Mouse (Mus musculus): ENCODE data around the gene Pja2. TPM values are rescaled to one million over a fixed set of nuclear protein-coding genes. Genes with fewer than 3 reads are reported as not detected.
A peak's percentile ranks its signal among the peaks of the same experiment; 100 is the strongest.

Pja2 gene
- polyA plus RNA-seq (2012; rRNA removed) (5.5 and 7.0 TPM in 2 replicates), polyA plus RNA-seq (2014; fragmentation: Nextera tagmentation; extraction: Ambion mirVana) (13.6 and 16.4 TPM in 2 replicates)

DNA sequence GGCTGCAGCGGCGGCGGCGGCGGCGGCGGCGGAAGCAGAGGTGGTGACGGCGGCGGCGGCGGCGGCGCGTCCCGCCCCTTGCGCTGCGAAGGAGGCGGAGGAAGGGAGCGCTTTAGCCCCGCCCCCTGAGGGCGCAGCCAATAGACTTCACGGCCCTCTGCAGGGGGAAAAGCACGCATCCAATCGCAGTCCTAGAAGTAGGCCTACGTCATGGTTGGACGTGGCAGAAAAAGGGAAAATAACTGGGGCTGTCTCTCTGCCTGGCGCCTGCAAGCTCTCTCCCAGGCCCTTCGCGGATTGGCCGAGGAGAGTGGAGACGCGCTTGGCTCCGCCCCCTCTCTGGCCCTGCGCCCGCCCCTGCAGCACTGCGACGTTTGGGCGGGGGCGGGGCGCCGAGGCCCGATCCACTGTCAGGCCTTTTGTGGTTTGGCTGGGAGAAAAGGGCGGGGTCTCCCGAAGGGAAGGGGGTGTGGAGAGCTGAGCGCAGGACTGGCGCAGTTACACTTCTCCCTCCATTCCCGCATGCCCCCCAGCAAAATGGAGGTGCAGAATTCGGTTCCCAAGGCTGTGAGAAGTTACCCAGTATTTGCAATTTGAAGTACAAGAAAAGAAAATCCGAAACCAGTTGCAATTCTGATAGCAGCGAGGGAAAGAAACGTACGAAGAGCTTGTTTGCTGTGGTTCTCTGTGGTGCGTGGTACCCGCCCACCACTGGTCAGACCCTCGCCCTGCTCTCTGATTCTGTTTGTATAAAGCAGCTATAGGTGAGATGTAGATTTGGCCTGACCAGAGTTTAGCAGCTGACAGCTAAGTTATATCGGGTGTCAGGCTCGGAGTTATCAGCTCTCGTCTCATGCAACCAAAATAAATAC lies at the start of gene Pja2:
TSS of gene Pja2 (minus strand) at position 19 of the 872 bp plus-strand sequence.
- H3K27ac ChIP-seq = peak within 1 kb of the TSS; percentile 73
- peak within 1 kb of the TSS; percentile 97 for H3K4me2 ChIP-seq (ENCODE audit: low read depth)
- TF ChIP-seq CTCF (IDR thresholded peaks at IDR 0.05; ENCODE audit: low read depth) (no peak), EP300 (IDR thresholded peaks at IDR 0.05; ENCODE audit: low read depth) (no peak)
- H3K4me3 ChIP-seq (ENCODE audit: insufficient read depth in 1 of 2, low read depth in 2 of 2, low read length in 2 of 2) = peak within 1 kb of the TSS; percentile 83 to 88
- no peaks in the 10 kb centered on the region for H3K9me3 ChIP-seq (ENCODE audit: control insufficient read depth, low read length)
- no peaks in the 10 kb centered on the region for H3K27me3 ChIP-seq (ENCODE audit: control insufficient read depth, insufficient read depth, low read length)
- H3K9ac ChIP-seq (replicated peaks) = peak within 1 kb of the TSS; percentile 90
- DNase-seq (ENCODE audit: low read depth in 3 of 3, low spot score in 3 of 3) = peak; percentile 98 to 99 (median 98)
- peaks cover 6 to 8% of the 10 kb centered on the region in 2 experiments; a peak in 3 of 4 replicates for H3K4me1 ChIP-seq (replicated peaks; ENCODE audit: control insufficient read depth in 2 of 2, insufficient read depth in 2 of 2, low read length in 1 of 2)
- under 1% methylated on average over 52 of the region's 60 CpGs for WGBS (ENCODE audit: insufficient replicate concordance)
- no peaks in the 10 kb centered on the region; the same call in 1 of the 2 replicates for H3K36me3 ChIP-seq (replicated peaks; ENCODE audit: control insufficient read depth, insufficient read depth, low read depth)
- peak; percentile 97 for ATAC-seq (ENCODE audit: insufficient read depth)

DNA sequence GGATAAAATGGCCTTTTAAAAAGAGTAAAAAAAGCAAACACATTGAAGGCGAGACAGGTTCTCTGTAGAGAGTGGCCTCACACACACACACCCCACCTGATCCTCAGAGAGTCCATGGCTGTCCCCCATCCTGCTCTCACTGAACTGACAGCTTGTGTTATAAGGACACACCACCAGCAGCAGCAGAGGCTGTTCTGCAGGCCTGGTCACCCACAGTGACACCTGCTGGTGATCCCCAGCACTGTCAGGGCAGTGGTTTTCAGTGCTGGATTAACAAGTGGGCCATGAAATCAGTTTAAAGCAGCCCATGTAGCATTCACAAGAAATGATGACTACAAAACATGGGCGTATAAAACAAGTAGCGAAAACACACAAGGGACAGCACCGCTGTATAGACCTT lies 43.6 kb upstream of the Pja2 start:
- peak in 2 of 3 experiments; percentile 10 to 17 for DNase-seq (ENCODE audit: low read depth in 3 of 3, low spot score in 3 of 3)
- Histone ChIP-seq H3K27ac (no peak overlapping the region), H3K4me2 (ENCODE audit: low read depth) (no peak overlapping the region), H3K36me3 (replicated peaks; ENCODE audit: control insufficient read depth, insufficient read depth, low read depth) (no peaks in the 10 kb centered on the region), H3K4me1 (replicated peaks; ENCODE audit: control insufficient read depth in 2 of 2, insufficient read depth in 2 of 2, low read length in 1 of 2) (no peaks in the 10 kb centered on the region), H3K9ac (replicated peaks) (no peak overlapping the region), H3K4me3 (ENCODE audit: insufficient read depth in 1 of 2, low read depth in 2 of 2, low read length in 2 of 2) (no peak overlapping the region), H3K27me3 (ENCODE audit: control insufficient read depth, insufficient read depth, low read length) (no peaks in the 10 kb centered on the region), H3K9me3 (ENCODE audit: control insufficient read depth, low read length) (no peaks in the 10 kb centered on the region)
- 56% methylated on average over 4 of the region's 4 CpGs for WGBS (ENCODE audit: insufficient replicate concordance)
- TF ChIP-seq CTCF (IDR thresholded peaks at IDR 0.05; ENCODE audit: low read depth) (peak; percentile 88), EP300 (IDR thresholded peaks at IDR 0.05; ENCODE audit: low read depth) (no peak)
- ATAC-seq (ENCODE audit: insufficient read depth) = no peak

DNA sequence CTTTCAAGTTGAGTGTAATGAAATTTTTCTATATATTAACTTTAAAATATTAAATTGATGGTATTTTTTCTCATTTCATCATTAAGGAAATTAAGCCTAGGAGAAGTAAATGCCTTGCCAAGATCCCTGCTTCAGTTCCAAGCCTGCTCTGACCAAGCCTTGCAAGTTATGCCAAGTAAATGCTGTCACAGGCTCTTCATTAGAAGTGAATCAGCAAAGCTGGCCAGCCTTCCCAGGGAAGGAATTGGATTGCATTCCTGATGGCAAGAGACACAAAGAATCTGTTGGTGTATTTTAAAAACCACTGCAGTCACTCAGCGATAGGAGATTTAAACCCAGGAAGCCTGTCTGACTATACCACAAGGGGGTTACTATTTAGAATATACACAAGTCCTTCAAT lies 32.0 kb upstream of the Pja2 start:
- TF ChIP-seq EP300 (IDR thresholded peaks at IDR 0.05; ENCODE audit: low read depth) = no peak
- TF ChIP-seq CTCF (IDR thresholded peaks at IDR 0.05; ENCODE audit: low read depth) = no peak
- Histone ChIP-seq H3K27me3 (ENCODE audit: control insufficient read depth, insufficient read depth, low read length) (no peaks in the 10 kb centered on the region), H3K9me3 (ENCODE audit: control insufficient read depth, low read length) (no peaks in the 10 kb centered on the region), H3K9ac (replicated peaks) (no peak overlapping the region), H3K4me3 (ENCODE audit: insufficient read depth in 1 of 2, low read depth in 2 of 2, low read length in 2 of 2) (no peak overlapping the region), H3K4me2 (ENCODE audit: low read depth) (no peak overlapping the region), H3K36me3 (replicated peaks; ENCODE audit: control insufficient read depth, insufficient read depth, low read depth) (no peaks in the 10 kb centered on the region), H3K4me1 (replicated peaks; ENCODE audit: control insufficient read depth in 2 of 2, insufficient read depth in 2 of 2, low read length in 1 of 2) (no peaks in the 10 kb centered on the region), H3K27ac (no peak overlapping the region)
- ATAC-seq (ENCODE audit: insufficient read depth) = no peak
- 76% methylated on average over 1 of the region's 1 CpGs for WGBS (ENCODE audit: insufficient replicate concordance)
- DNase-seq (ENCODE audit: low read depth in 3 of 3, low spot score in 3 of 3) = no peak

DNA sequence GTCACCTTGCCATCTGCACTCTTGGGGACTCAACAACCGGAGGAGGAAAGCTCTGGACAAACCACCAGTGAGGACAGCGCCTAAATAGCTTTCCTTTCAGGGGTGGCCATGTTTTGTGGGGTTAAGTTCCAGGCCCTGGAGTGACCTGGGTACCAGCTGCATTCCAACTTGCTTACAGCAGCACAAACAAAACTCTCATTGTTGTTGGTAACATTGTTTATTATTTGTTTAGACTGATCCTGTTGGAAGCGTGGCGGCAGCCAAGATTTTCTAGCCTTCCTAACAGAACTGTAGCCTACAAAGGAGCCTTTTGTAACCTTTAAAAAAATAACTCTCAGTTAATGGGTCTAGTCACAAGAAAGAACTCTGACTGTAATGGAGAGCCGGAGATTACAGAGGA lies 30.9 kb upstream of the Pja2 start:
- H3K9ac ChIP-seq (replicated peaks) = no peak overlapping the region
- ATAC-seq (ENCODE audit: insufficient read depth) = no peak
- H3K4me2 ChIP-seq (ENCODE audit: low read depth) = no peak overlapping the region
- no peaks in the 10 kb centered on the region for H3K27me3 ChIP-seq (ENCODE audit: control insufficient read depth, insufficient read depth, low read length)
- no peak for DNase-seq (ENCODE audit: low read depth in 3 of 3, low spot score in 3 of 3)
- no peaks in the 10 kb centered on the region for H3K4me1 ChIP-seq (replicated peaks; ENCODE audit: control insufficient read depth in 2 of 2, insufficient read depth in 2 of 2, low read length in 1 of 2)
- TF ChIP-seq EP300 (IDR thresholded peaks at IDR 0.05; ENCODE audit: low read depth) (no peak), CTCF (IDR thresholded peaks at IDR 0.05; ENCODE audit: low read depth) (no peak)
- H3K4me3 ChIP-seq (ENCODE audit: insufficient read depth in 1 of 2, low read depth in 2 of 2, low read length in 2 of 2) = no peak overlapping the region
- no peaks in the 10 kb centered on the region for H3K9me3 ChIP-seq (ENCODE audit: control insufficient read depth, low read length)
- 63% methylated on average over 5 of the region's 5 CpGs for WGBS (ENCODE audit: insufficient replicate concordance)
- H3K36me3 ChIP-seq (replicated peaks; ENCODE audit: control insufficient read depth, insufficient read depth, low read depth) = no peaks in the 10 kb centered on the region
- H3K27ac ChIP-seq = no peak overlapping the region

GRCm38 (mm10) chr17:64361911-64362425 lies 30.3 kb upstream of the Pja2 start:
- no peak for TF ChIP-seq EP300 (IDR thresholded peaks at IDR 0.05; ENCODE audit: low read depth)
- TF ChIP-seq CTCF (IDR thresholded peaks at IDR 0.05; ENCODE audit: low read depth) = no peak
- WGBS (ENCODE audit: insufficient replicate concordance) = 65% methylated on average over 3 of the region's 3 CpGs
- H3K4me3 ChIP-seq (ENCODE audit: insufficient read depth in 1 of 2, low read depth in 2 of 2, low read length in 2 of 2) = no peak overlapping the region
- no peak overlapping the region for H3K4me2 ChIP-seq (ENCODE audit: low read depth)
- ATAC-seq (ENCODE audit: insufficient read depth) = no peak
- H3K27ac ChIP-seq = no peak overlapping the region
- no peaks in the 10 kb centered on the region for H3K27me3 ChIP-seq (ENCODE audit: control insufficient read depth, insufficient read depth, low read length)
- H3K4me1 ChIP-seq (replicated peaks; ENCODE audit: control insufficient read depth in 2 of 2, insufficient read depth in 2 of 2, low read length in 1 of 2) = no peaks in the 10 kb centered on the region
- DNase-seq (ENCODE audit: low read depth in 3 of 3, low spot score in 3 of 3) = no peak
- no peaks in the 10 kb centered on the region for H3K36me3 ChIP-seq (replicated peaks; ENCODE audit: control insufficient read depth, insufficient read depth, low read depth)
- H3K9me3 ChIP-seq (ENCODE audit: control insufficient read depth, low read length) = no peaks in the 10 kb centered on the region
- H3K9ac ChIP-seq (replicated peaks) = no peak overlapping the region
